Mouse (Mus musculus): Measurements from ENCODE around the gene Ptch1.

The Ptch1 gene

DNA sequence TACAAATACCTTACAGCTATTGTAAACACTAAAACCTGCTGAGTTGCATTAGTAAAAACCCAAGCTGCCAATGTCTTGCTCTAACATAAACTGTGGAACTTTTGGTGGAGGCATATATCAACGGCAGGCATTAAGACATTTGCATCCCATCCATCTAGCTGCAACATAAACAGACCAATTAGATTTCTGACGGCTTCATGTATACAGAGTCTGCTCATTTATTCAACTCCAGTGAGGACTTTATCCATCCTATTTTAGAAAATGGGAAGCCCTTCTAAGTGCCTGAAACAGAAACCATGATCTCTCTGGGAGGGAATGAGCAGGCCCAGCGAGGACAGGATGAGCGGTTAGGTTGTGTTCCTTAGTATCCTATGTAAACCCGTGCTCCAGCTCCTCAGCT, 57.9 kb downstream of the Ptch1 start:
- in situ Hi-C loops (cut with MboI; ENCODE audit: low pct_unique_long_range_greater_than_20kb in 1 of 2, low sequenced_read_pairs in 2 of 2, unreplicated experiment in 1 of 2): loop anchor here in 1 of 2 experiments (25.0 kb wide), 1 partner anchor 522 kb away; no protein-coding TSS in a partner anchor

DNA sequence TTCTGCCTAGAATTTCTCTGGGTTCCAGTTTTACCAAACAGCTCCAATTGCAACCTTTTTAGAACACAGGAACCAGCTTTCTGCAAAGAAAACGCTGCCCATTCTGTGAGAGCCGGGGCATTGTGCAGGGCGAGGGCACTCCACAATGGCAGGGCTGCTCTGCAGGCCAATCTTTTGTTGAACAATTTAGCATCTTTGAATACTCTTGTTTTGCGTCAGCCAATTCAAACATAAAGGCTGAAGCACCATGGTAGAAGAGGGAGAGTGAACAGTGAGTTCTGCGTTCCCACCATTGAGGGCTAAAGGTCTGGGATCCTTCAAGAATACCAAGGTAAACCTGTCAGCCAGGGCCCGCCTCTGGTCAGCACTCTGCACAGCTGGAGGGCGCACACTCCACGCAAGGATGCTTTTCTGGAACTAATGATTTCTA, 58.5 kb downstream of the Ptch1 start:
- in situ Hi-C loops (cut with MboI; ENCODE audit: low pct_unique_long_range_greater_than_20kb in 1 of 2, low sequenced_read_pairs in 2 of 2, unreplicated experiment in 1 of 2): loop anchor here in 1 of 2 experiments (25.0 kb wide), 1 partner anchor 522 kb away; no protein-coding TSS in a partner anchor

DNA sequence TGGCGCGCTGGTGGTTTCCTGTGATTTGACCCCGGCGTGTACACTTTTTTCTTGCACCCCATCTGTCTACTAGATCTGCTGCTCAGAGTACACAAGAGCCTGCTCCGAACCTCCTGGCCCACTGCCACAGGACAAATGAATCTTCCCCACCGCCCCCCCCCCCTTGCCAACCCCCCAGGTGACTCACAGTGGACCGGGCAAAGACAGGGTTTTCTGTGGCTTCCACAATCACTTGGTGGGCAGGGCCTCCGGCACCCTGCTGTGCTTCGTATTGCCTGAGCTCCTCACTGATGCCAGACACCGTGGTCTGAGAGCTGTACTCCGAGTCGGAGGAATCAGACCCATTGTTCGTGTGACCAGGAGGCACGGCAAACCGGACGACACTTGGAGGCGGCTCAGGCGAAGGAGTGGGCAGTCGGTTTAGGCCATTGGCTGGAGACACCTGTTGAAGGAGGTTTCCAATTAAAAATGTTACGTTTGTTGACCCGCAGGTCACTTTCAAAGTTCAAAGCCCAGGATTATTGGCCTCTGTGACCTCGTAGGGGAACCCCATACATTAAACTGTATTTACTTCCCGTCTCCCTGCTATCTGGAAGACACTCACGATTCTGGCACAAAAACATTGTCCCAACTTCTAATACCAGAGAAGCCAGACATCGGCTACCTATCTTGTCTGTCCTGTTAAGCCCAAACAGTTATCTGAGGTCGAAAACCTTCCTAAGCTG, 59.9 kb downstream of the Ptch1 start:
- in situ Hi-C loops (cut with MboI; ENCODE audit: low pct_unique_long_range_greater_than_20kb in 1 of 2, low sequenced_read_pairs in 2 of 2, unreplicated experiment in 1 of 2): loop anchor here in 1 of 2 experiments (25.0 kb wide), 1 partner anchor 524 kb away; no protein-coding TSS in a partner anchor

DNA sequence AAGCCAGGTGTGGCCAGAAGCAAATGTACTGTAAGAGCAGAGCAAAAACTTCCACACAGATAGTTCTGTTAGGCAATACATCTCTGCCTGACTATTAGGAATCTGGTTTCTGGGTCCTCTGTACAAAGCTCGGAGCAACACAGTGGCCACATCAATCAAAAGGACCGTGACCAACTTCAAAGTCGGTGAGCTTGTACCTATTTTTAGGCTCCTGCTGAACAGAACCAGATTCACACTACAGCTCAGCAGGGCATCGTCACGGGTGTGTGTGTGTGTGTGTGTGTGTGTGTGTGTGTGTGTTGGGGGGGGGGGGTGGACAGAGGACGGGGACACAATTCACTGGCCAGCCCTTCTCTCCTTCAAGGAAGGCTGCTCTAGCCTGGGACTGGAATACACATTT, 61.0 kb downstream of the Ptch1 start:
- in situ Hi-C loops (cut with MboI; ENCODE audit: low pct_unique_long_range_greater_than_20kb in 1 of 2, low sequenced_read_pairs in 2 of 2, unreplicated experiment in 1 of 2): loop anchor here in 1 of 2 experiments (25.0 kb wide), 1 partner anchor 525 kb away; no protein-coding TSS in a partner anchor

DNA sequence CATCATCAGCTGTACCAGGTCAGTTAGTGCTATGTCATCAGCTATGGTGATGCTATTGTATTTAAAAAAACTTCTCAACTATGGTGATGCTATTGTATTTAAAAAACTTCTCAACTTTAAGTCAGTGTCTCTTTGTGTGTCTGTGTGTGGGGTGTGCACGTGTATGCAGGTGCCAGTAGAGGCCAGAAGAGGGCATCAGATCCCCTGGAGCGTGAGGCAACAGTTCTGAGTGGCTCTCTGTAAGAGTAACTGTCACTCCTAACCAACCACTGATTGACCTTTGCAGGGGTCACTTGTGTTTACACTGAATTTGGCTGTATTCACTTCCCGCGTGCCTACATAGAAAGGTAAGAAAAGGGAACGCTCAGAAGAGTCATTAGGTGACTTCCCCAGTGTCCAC, 65.6 kb downstream of the Ptch1 start:
- in situ Hi-C loops (cut with MboI; ENCODE audit: low pct_unique_long_range_greater_than_20kb in 1 of 2, low sequenced_read_pairs in 2 of 2, unreplicated experiment in 1 of 2): loop anchor here in 1 of 2 experiments (25.0 kb wide), 1 partner anchor 529 kb away; no protein-coding TSS in a partner anchor

DNA sequence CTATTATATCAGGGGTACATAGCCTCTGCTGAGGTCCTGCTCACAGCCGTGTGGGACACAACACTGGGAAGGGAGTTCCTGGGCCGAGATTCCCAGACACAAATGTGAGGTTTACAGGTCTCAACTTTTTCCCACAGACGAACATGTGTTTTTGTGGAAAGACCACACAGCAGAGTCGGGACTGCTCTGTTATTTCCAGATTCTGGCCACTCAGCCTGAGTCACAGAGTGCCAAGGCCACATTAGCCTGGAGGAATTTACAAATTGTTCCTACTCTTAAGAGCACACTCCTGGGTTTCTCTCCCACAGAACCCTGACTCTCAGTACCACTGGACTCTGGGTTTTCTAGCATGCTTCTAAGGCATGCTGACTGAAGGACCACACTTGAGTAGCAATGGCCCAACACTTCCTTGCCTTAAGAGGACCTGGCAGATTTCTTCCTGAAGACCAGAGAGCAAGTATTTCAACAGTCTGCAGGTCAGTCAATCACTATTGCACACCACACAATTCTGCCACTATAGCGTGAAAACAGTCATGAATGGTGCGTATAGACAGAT, 66.3 kb downstream of the Ptch1 start:
- in situ Hi-C loops (cut with MboI; ENCODE audit: low pct_unique_long_range_greater_than_20kb in 1 of 2, low sequenced_read_pairs in 2 of 2, unreplicated experiment in 1 of 2): loop anchor here in 1 of 2 experiments (25.0 kb wide), 1 partner anchor 530 kb away; no protein-coding TSS in a partner anchor

DNA sequence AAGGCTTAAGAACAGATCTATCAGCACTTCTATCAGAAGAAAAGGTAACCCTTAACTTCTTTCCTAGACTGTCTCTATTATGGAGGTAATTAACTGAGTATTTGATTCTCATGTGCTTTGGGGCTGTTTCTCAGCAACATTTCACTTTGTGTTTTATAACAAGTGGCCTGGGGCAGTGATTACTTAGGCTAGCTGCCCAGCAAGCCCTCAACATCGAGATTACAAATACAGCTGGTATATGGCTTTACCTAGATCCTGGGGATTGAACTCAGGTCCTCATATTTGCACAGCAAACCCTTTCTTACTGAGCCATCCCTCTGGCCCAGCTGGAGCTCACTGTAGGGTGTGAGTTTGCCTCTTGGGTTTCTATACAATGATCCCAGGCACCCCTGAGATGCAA, 67.0 kb downstream of the Ptch1 start:
- in situ Hi-C loops (cut with MboI; ENCODE audit: low pct_unique_long_range_greater_than_20kb in 1 of 2, low sequenced_read_pairs in 2 of 2, unreplicated experiment in 1 of 2): loop anchor here in 1 of 2 experiments (25.0 kb wide), 1 partner anchor 531 kb away; no protein-coding TSS in a partner anchor

DNA sequence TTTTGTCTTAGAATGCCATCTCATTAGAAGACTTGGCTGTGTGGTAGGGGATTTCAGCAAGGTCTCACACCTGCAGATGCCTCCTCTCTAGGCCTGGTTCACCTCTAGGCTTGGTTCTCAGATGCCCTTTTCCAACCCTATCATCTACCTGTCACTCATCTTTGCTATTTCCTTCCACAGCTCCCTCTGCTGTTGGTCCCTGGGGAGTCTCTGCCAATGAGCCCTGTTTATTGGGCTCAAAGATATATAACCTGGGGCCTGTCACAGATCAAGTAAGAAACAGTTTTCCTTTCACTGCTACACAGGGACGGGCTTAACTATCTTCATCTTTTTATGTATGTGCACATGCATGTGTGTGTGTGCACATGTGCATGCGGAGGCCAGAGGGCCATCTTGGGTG, 71.0 kb downstream of the Ptch1 start:
- in situ Hi-C loops (cut with MboI; ENCODE audit: low pct_unique_long_range_greater_than_20kb in 1 of 2, low sequenced_read_pairs in 2 of 2, unreplicated experiment in 1 of 2): loop anchor here in 1 of 2 experiments (25.0 kb wide), 1 partner anchor 535 kb away; no protein-coding TSS in a partner anchor

DNA sequence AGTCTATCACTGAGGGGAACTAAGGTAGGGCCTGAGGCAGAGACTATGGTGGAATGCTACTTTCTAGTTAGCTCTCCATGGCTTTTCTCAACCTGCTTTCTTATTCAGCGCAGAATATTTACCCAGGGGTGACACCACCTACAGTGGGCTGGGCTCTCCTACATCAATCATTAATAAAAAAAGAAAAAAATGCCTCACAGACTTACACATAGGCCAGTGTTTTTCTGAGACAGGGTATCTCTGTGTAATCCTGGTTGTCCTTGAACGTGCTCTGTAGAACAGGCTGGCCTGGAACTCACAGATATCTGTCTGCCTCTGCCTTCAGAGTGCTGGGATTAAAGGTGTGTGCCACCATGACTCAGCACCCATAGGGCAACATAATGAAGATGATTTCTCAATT, 73.9 kb downstream of the Ptch1 start:
- in situ Hi-C loops (cut with MboI; ENCODE audit: low pct_unique_long_range_greater_than_20kb in 1 of 2, low sequenced_read_pairs in 2 of 2, unreplicated experiment in 1 of 2): no loop called here

DNA sequence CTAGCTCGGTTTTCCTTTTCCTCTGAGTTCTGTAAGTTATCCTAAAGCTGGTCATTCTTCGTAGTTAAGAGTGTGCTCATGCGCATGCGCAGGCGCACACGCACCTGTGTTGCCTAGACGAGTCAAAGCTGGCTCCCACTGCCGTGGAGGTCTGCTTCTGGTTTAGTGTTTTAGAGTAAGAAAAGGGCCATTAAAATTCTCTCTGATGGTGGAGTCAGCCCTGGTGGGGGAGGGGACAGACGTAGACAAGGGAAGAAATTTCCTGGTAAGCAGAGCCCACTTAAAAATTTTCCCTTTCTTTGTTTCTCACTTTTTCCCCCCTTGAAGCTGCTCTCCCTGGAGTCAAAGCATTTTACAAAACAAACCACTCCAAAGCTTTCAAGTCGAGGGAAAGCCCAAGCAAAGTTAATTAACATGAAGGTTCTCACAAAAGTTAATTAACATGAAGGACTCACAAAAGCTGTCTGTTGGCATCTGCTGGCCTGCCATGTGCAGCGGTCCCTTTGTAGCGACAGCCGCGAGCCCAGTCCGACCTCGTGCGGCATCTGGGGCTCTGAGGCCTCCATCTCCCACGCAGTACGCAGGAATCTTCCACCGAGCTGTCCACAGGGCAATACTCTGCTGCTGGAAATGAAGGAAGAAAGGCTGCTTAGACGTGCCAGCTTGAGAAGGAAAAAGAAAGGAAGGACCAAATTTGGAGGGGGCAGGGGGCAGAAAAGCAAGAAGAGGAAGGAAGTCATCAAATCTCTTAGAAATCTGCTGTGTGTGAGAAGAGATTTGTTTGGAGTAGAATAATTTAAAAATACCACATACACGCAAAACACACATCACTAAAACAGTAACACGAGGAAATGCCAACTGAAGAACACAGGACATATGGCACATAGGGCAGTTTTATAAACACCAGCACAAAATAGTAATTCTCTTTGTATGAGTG, 76.5 kb downstream of the Ptch1 start, which contains the start of gene Fancc:
Gene Fancc (minus strand): TSS at position 633 of the 937 bp plus-strand sequence.
- in situ Hi-C loops (cut with MboI; ENCODE audit: low pct_unique_long_range_greater_than_20kb in 1 of 2, low sequenced_read_pairs in 2 of 2, unreplicated experiment in 1 of 2): no loop called here

DNA sequence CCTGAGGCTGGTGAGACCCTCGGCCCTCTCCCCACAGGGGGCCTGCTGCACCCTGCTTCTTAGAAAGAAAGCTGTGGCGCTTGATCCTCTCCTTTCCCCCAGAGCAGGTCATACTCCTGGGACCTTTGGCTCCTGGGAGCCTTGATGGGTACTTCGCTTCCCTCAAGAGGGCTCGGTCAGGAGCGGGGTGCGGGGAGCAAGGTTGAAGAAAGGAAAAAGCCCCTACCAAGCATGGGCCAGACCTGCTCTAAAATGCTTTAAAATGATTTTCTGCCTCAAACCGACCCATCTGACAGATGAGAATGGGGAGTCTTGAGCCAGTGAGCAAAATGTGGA, 85.7 kb downstream of the Ptch1 start:
- in situ Hi-C loops (cut with MboI; ENCODE audit: low pct_unique_long_range_greater_than_20kb in 1 of 2, low sequenced_read_pairs in 2 of 2, unreplicated experiment in 1 of 2): no loop called here

DNA sequence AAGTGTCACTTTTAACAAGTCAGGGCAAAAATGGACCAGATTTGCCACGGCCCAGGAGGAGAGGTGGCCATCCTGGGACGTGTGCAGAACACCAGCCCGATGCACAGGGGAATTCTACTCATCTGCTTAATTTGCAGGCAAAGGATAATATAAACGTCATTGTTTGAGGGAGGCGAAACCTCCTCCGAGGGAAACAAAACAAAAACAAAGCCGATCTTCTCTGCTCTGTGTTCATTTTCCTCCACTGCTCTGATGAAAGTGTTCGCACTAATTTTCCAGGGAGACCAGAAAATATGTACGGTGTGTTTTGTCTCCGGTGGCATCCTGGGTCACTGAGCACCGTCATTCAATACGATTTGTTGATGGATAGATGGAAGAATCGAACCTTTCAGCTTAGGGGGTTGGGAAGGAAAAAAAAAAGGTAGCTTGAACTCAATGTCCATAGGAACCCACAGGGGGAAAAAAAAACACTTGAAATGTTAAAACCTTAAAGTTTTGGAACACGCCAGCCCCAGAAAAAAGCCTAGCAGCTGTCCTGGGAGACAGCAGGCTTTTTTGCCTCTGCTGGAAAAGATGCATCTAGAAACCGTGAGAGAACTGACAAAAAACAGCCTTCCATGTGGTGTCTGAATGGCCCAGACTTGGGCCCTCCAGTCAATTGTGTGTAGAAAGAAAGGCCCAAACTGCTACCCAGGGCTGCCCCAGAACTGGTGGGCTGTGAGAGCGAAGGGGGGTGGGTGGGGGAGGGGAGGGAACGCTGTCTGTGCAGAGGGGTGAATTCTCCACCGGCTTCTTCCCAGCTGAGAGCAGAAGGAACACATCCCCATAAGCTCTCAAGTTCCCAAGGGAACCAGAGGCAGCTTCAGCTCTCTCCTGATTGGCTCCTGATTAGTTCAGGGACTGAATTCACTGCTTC, 86.3 kb downstream of the Ptch1 start:
- in situ Hi-C loops (cut with MboI; ENCODE audit: low pct_unique_long_range_greater_than_20kb in 1 of 2, low sequenced_read_pairs in 2 of 2, unreplicated experiment in 1 of 2): no loop called here

DNA sequence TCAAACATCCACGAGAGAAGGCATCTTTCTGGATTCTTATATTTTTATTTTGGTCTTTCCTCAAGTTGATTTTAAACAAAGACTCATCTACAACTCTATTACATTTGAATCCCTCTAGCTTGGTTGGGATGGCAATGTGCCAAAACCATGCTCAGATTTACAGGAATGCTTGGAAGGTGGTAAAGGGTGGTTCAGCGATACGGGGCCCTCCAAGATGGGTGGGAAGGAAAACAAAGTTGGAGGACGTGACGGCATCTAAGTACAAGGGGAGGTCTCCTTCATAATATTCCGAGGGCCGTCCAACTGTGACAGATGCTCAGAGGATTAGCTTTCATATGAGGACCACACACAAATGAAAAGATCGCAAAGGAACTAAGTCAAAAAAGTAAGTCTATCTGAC, 98.0 kb downstream of the Ptch1 start:
- in situ Hi-C loops (cut with MboI; ENCODE audit: low pct_unique_long_range_greater_than_20kb in 1 of 2, low sequenced_read_pairs in 2 of 2, unreplicated experiment in 1 of 2): no loop called here

Measured in mouse embryonic stem cell (cell line).